Mouse (Mus musculus): Measurements from ENCODE around the gene Cacnb1. TPM values are rescaled to one million over a fixed set of nuclear protein-coding genes. Genes with fewer than 3 reads are reported as not detected.

Gene Cacnb1
- polyA plus RNA-seq, 1 experiment: 8.9 TPM

- peaks cover 22% of the 10 kb centered on the region; the same call in 1 of the 2 replicates for H3K4me1 ChIP-seq (ENCODE audit: control insufficient read depth, insufficient read depth, insufficient read length)
- TF ChIP-seq POLR2A (IDR thresholded peaks at IDR 0.05; ENCODE audit: low read depth, low read length) (no peak), CTCF (IDR thresholded peaks at IDR 0.05; ENCODE audit: extremely low read depth, insufficient read depth, insufficient read length, insufficient replicate concordance) (no peak)
- H3K36me3 ChIP-seq (ENCODE audit: control insufficient read depth, insufficient read depth, low read length): no peaks in the 10 kb centered on the region
- 89% methylated on average over 6 of the region's 6 CpGs for WGBS
- no peak overlapping the region for H3K4me3 ChIP-seq (ENCODE audit: extremely low read depth, insufficient read depth, insufficient read length)
- DNase-seq (ENCODE audit: low read depth in 1 of 2, low spot score in 2 of 2): no peak
- H3K27me3 ChIP-seq (ENCODE audit: control insufficient read depth, insufficient read depth, low read length): no peaks in the 10 kb centered on the region
- H3K27ac ChIP-seq (ENCODE audit: insufficient read depth, low read length): no peak overlapping the region
Observed at GRCm38 (mm10) chr11:98018222-98018621, 4.6 kb downstream of the Cacnb1 start.

DNA sequence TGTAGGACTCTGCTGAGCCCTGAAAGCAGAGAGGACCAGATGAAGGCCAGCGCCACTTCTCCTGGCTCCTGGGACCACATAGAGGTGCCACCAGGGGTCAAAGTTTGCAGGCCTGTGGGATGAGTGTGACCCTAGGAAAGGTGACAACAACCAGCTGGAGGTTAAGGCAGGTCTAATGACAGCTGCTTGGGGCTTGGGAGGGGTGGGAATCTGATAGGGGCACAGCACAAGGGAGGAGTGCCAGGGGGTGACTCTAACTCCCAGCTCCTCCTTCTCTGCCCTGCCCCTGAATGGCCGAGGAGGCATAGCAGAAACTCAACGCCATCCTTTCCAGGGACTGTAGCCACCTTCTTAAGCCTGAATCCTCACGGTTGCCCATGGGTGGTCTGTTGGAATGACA is 6.0 kb downstream of the Cacnb1 start:
- TF ChIP-seq CTCF (IDR thresholded peaks at IDR 0.05; ENCODE audit: extremely low read depth, insufficient read depth, insufficient read length, insufficient replicate concordance) (no peak), POLR2A (IDR thresholded peaks at IDR 0.05; ENCODE audit: low read depth, low read length) (no peak)
- H3K36me3 ChIP-seq (ENCODE audit: control insufficient read depth, insufficient read depth, low read length): no peaks in the 10 kb centered on the region
- peaks cover 17% of the 10 kb centered on the region; the same call in 1 of the 2 replicates for H3K4me1 ChIP-seq (ENCODE audit: control insufficient read depth, insufficient read depth, insufficient read length)
- DNase-seq (ENCODE audit: low read depth in 1 of 2, low spot score in 2 of 2): no peak
- H3K4me3 ChIP-seq (ENCODE audit: extremely low read depth, insufficient read depth, insufficient read length): no peak overlapping the region
- no peaks in the 10 kb centered on the region for H3K27me3 ChIP-seq (ENCODE audit: control insufficient read depth, insufficient read depth, low read length)
- no peak overlapping the region for H3K27ac ChIP-seq (ENCODE audit: insufficient read depth, low read length)
- 88% methylated on average over 4 of the region's 4 CpGs for WGBS

DNA sequence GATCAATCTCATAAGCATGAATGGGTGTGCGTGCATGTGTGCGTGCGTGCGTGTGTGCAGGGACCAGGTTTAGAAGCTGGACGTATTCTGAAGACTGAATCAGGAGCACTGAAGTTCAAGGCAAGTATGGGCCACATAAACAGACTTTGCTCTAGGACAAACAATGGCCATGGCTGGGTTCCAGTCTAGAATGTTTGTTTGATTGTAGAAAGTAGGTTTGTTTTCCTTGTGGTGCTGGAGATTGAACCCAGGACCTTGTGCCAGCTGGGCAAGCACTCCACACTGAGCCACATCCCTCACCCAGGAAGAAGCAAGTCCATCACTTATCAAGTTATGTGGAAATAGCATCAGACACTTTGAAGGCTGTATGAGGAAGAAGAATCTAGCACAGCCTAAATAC is 6.7 kb downstream of the Cacnb1 start:
- H3K4me3 ChIP-seq (ENCODE audit: extremely low read depth, insufficient read depth, insufficient read length): no peak overlapping the region
- H3K27me3 ChIP-seq (ENCODE audit: control insufficient read depth, insufficient read depth, low read length): no peaks in the 10 kb centered on the region
- WGBS: 94% methylated on average over 5 of the region's 5 CpGs
- H3K4me1 ChIP-seq (ENCODE audit: control insufficient read depth, insufficient read depth, insufficient read length): peaks cover 13% of the 10 kb centered on the region; the same call in 1 of the 2 replicates
- no peak for DNase-seq (ENCODE audit: low read depth in 1 of 2, low spot score in 2 of 2)
- no peak overlapping the region for H3K27ac ChIP-seq (ENCODE audit: insufficient read depth, low read length)
- TF ChIP-seq POLR2A (IDR thresholded peaks at IDR 0.05; ENCODE audit: low read depth, low read length) (no peak), CTCF (IDR thresholded peaks at IDR 0.05; ENCODE audit: extremely low read depth, insufficient read depth, insufficient read length, insufficient replicate concordance) (no peak)
- no peaks in the 10 kb centered on the region for H3K36me3 ChIP-seq (ENCODE audit: control insufficient read depth, insufficient read depth, low read length)

DNA sequence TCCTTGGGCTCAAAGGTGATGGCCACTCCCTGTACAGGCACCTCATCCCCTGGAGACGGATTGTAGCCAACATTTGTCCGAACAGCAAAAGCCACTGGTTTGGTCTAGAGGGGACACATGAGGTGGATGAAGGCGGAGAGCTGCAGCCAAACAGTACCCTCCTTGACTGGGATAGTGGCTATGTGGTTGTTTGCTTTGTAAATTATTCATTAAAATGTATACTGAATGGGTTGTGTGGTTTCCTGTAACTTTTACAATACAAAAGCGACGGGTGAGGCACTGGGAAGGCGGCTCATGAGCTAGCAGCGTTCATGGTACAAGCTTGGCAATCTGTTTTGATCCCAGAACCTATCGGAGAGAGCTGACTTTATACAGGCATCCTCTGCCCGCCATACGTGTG is 10.0 kb downstream of the Cacnb1 start:
- Histone ChIP-seq H3K36me3 (ENCODE audit: control insufficient read depth, insufficient read depth, low read length) (no peaks in the 10 kb centered on the region), H3K27me3 (ENCODE audit: control insufficient read depth, insufficient read depth, low read length) (no peaks in the 10 kb centered on the region), H3K27ac (ENCODE audit: insufficient read depth, low read length) (no peak overlapping the region), H3K4me3 (ENCODE audit: extremely low read depth, insufficient read depth, insufficient read length) (no peak overlapping the region), H3K4me1 (ENCODE audit: control insufficient read depth, insufficient read depth, insufficient read length) (peaks cover 3% of the 10 kb centered on the region; the same call in 1 of the 2 replicates)
- TF ChIP-seq POLR2A (IDR thresholded peaks at IDR 0.05; ENCODE audit: low read depth, low read length) (no peak), CTCF (IDR thresholded peaks at IDR 0.05; ENCODE audit: extremely low read depth, insufficient read depth, insufficient read length, insufficient replicate concordance) (no peak)
- no peak for DNase-seq (ENCODE audit: low read depth in 1 of 2, low spot score in 2 of 2)
- WGBS: 91% methylated on average over 10 of the region's 10 CpGs

DNA sequence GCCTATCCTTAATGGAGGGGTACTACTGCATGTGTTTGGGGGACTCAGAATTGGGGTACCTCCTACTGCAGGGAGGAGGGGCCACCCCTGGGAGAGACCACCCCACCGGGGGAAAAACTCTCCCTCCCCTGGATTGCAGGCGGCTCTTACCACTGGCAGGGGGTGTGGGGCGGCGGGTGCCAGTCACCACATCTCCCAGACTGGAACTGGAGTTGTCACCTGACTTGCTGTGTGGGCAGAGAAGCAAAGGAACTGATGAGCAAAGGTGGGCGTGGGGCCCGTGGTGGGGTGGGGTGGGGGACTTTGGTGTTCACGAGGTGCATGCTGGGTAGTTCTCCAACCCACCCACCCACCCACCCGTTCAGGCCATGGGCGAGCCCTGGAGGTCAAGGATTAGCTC is 11.1 kb downstream of the Cacnb1 start:
- Histone ChIP-seq H3K36me3 (ENCODE audit: control insufficient read depth, insufficient read depth, low read length) (no peaks in the 10 kb centered on the region), H3K4me1 (ENCODE audit: control insufficient read depth, insufficient read depth, insufficient read length) (peaks cover 3% of the 10 kb centered on the region; the same call in 1 of the 2 replicates), H3K27me3 (ENCODE audit: control insufficient read depth, insufficient read depth, low read length) (no peaks in the 10 kb centered on the region), H3K27ac (ENCODE audit: insufficient read depth, low read length) (no peak overlapping the region), H3K4me3 (ENCODE audit: extremely low read depth, insufficient read depth, insufficient read length) (no peak overlapping the region)
- no peak for TF ChIP-seq POLR2A (IDR thresholded peaks at IDR 0.05; ENCODE audit: low read depth, low read length)
- TF ChIP-seq CTCF (IDR thresholded peaks at IDR 0.05; ENCODE audit: extremely low read depth, insufficient read depth, insufficient read length, insufficient replicate concordance): no peak
- WGBS: 82% methylated on average over 9 of the region's 9 CpGs
- no peak for DNase-seq (ENCODE audit: low read depth in 1 of 2, low spot score in 2 of 2)

- DNase-seq (ENCODE audit: low read depth in 1 of 2, low spot score in 2 of 2): no peak
- Histone ChIP-seq H3K27me3 (ENCODE audit: control insufficient read depth, insufficient read depth, low read length) (no peaks in the 10 kb centered on the region), H3K36me3 (ENCODE audit: control insufficient read depth, insufficient read depth, low read length) (no peaks in the 10 kb centered on the region), H3K4me1 (ENCODE audit: control insufficient read depth, insufficient read depth, insufficient read length) (peaks cover 3% of the 10 kb centered on the region; the same call in 1 of the 2 replicates), H3K27ac (ENCODE audit: insufficient read depth, low read length) (0 out of 2 replicates have a peak overlapping the region, but pooled peaks have one; percentile 5), H3K4me3 (ENCODE audit: extremely low read depth, insufficient read depth, insufficient read length) (no peak overlapping the region)
- 40% methylated on average over 11 of the region's 11 CpGs for WGBS
- TF ChIP-seq POLR2A (IDR thresholded peaks at IDR 0.05; ENCODE audit: low read depth, low read length) (no peak), CTCF (IDR thresholded peaks at IDR 0.05; ENCODE audit: extremely low read depth, insufficient read depth, insufficient read length, insufficient replicate concordance) (no peak)
Observed at GRCm38 (mm10) chr11:98008087-98008486, 14.7 kb downstream of the Cacnb1 start.

- Histone ChIP-seq H3K36me3 (ENCODE audit: control insufficient read depth, insufficient read depth, low read length) (no peaks in the 10 kb centered on the region), H3K27me3 (ENCODE audit: control insufficient read depth, insufficient read depth, low read length) (no peaks in the 10 kb centered on the region), H3K27ac (ENCODE audit: insufficient read depth, low read length) (no peak overlapping the region), H3K4me1 (ENCODE audit: control insufficient read depth, insufficient read depth, insufficient read length) (peaks cover 21% of the 10 kb centered on the region), H3K4me3 (ENCODE audit: extremely low read depth, insufficient read depth, insufficient read length) (no peak overlapping the region)
- 88% methylated on average over 10 of the region's 10 CpGs for WGBS
- DNase-seq (ENCODE audit: low read depth in 1 of 2, low spot score in 2 of 2): no peak
- TF ChIP-seq CTCF (IDR thresholded peaks at IDR 0.05; ENCODE audit: extremely low read depth, insufficient read depth, insufficient read length, insufficient replicate concordance) (no peak), POLR2A (IDR thresholded peaks at IDR 0.05; ENCODE audit: low read depth, low read length) (no peak)
Observed at GRCm38 (mm10) chr11:98005686-98006085, 17.1 kb downstream of the Cacnb1 start.

Data from spleen, adult 2 months (tissue).